Mouse (Mus musculus) cerebellum, adult 2 months (tissue): ENCODE results near the gene Tcf21.

Experiments
- CTCF ChIP-seq: fragments of 200-500 bp; IDR thresholded peaks from 2 replicates; pipeline ENCODE4 v1.5.1; 2011; ENCODE audit warnings: low read depth, mild to moderate bottlenecking, control low read depth, low read length, moderate library complexity, borderline replicate concordance; ENCODE audit not compliant: insufficient read depth
- POLR2A ChIP-seq: fragments of 200-500 bp; IDR thresholded peaks from 2 replicates; pipeline ENCODE4 v1.6.1; 2011; ENCODE audit warnings: low read length, control low read depth, borderline replicate concordance; ENCODE audit not compliant: insufficient read depth

DNA sequence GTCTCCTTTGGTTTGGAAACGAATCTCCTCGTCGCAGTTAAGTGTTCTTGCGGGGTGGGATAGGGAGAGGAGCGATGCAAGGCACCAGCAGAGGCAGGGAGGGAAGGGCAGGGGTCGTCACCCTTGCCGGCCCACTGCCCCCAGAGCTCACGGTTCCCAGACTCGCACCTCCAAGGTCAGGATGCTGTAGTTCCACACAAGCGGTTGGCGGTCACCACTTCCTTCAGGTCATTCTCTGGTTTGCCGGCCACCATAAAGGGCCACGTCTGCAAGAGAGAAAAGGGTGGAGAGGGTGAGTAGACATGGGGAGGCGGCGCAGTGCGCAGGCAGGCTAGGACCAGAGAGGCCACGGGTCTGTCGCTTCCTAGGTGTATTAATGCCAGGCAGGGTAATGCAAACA lies 2.4 kb downstream of the Tcf21 start:
- TF ChIP-seq POLR2A (no peak), CTCF (no peak)
